ENCODE assay signal across 9 mouse cellular contexts in genomic region chr16:13197293-13197692, GRCm38 (mm10). TPM values are rescaled to one million over a fixed set of nuclear protein-coding genes. Genes with fewer than 3 reads are reported as not detected.
DNase-seq lines count a peak whose midpoint lies in the region; ATAC-seq and TF ChIP-seq lines count a peak whose summit lies in the region.
"Had no signal": no experiment of that assay in that cellular context is flagged by ENCODE, and none has a peak within 500 bp of the region (broad histone marks: within the 10 kb centered on the region; RNA-seq: fewer than 3 reads in every experiment).

No protein-coding gene starts in this region.

- ATAC-seq in embryonic facial prominence, embryonic 11.5 days (replicated peaks; ENCODE audit: insufficient number of reproducible peaks, low FRiP score, low TSS enrichment, low read depth), result no peak
- peak; percentile 63 for ATAC-seq in megakaryocyte progenitor cell, adult 5-6 weeks (replicated peaks; ENCODE audit: poor library complexity)
- ATAC-seq in liver, postnatal 0 days, result no peak

- no peak for TF ChIP-seq EP300 in liver, postnatal 0 days (IDR thresholded peaks at IDR 0.05; ENCODE audit: low read depth)

- 67% methylated on average over 5 of the region's 5 CpGs for WGBS in embryonic facial prominence, embryonic 11.5 days
- whole genome bisulfite sequencing in liver, postnatal 0 days (ENCODE audit: insufficient replicate concordance), result 27% methylated on average over 5 of the region's 5 CpGs

- no peaks in the 10 kb centered on the region for H3K36me3 ChIP-seq in embryonic facial prominence, embryonic 11.5 days (replicated peaks; ENCODE audit: control insufficient read depth, insufficient read depth, low read depth, low read length)
- H3K36me3 ChIP-seq in liver, postnatal 0 days (replicated peaks; ENCODE audit: insufficient read depth, low read length), result no peaks in the 10 kb centered on the region
- H3K36me3 ChIP-seq: limb, embryonic 15.5 days had no signal

- H3K4me1 ChIP-seq in embryonic facial prominence, embryonic 11.5 days (ENCODE audit: control insufficient read depth, insufficient read depth, low read length), result peaks cover 3% of the 10 kb centered on the region; the same call in 1 of the 2 replicates
- peaks cover 4% of the 10 kb centered on the region; the same call in 1 of the 2 replicates for H3K4me1 ChIP-seq in liver, postnatal 0 days (ENCODE audit: insufficient read depth)
- H3K4me1 ChIP-seq: limb, embryonic 15.5 days had no signal

- DNase-seq in adrenal gland, postnatal 14 days, result peak; percentile 35
- no peak for DNase-seq in adrenal gland, adult 8-10 months
- DNase-seq in embryonic facial prominence, embryonic 11.5 days (ENCODE audit: low spot score), result no peak
- peak; percentile 84 to 88 for DNase-seq in layer of hippocampus, adult 8-10 months (ENCODE audit: low spot score in 2 of 2)
- no peak for DNase-seq in liver, postnatal 0 days
- no peak for DNase-seq in urinary bladder, adult 18-20 months (ENCODE audit: low spot score in 2 of 2)
- DNase-seq in spleen, postnatal 4 days (ENCODE audit: low spot score in 2 of 2), result no peak

- H3K27me3 ChIP-seq in embryonic facial prominence, embryonic 11.5 days (ENCODE audit: control insufficient read depth, insufficient read depth, low read length), result no peaks in the 10 kb centered on the region
- H3K27me3 ChIP-seq in liver, postnatal 0 days (ENCODE audit: insufficient read depth, low read length), result no peaks in the 10 kb centered on the region
- H3K27me3 ChIP-seq: limb, embryonic 15.5 days had no signal

- H3K9ac ChIP-seq in embryonic facial prominence, embryonic 11.5 days (replicated peaks; ENCODE audit: low read length), result peak overlapping the region; percentile 6; the same call in 1 of the 2 replicates
- H3K9ac ChIP-seq in liver, postnatal 0 days (replicated peaks), result no peak overlapping the region
- H3K9ac ChIP-seq: limb, embryonic 15.5 days had no signal

- no peak overlapping the region for H3K4me3 ChIP-seq in embryonic facial prominence, embryonic 11.5 days (ENCODE audit: low read depth, low read length)
- no peak overlapping the region for H3K4me3 ChIP-seq in liver, postnatal 0 days (ENCODE audit: low read depth, low read length)
- H3K4me3 ChIP-seq: limb, embryonic 15.5 days had no signal

- TF ChIP-seq CTCF in liver, postnatal 0 days (IDR thresholded peaks at IDR 0.05; ENCODE audit: low read depth), result no peak

- H3K4me2 ChIP-seq in embryonic facial prominence, embryonic 11.5 days (ENCODE audit: low read depth, low read length), result no peak overlapping the region
- H3K4me2 ChIP-seq in liver, postnatal 0 days (ENCODE audit: low read depth, low read length), result no peak overlapping the region
- H3K4me2 ChIP-seq: limb, embryonic 15.5 days had no signal

- no peak overlapping the region for H3K27ac ChIP-seq in embryonic facial prominence, embryonic 11.5 days (replicated peaks; ENCODE audit: low read depth, low read length)
- H3K27ac ChIP-seq in liver, postnatal 0 days (ENCODE audit: low read depth), result no peak overlapping the region
- H3K27ac ChIP-seq: limb, embryonic 15.5 days had no signal

- no peaks in the 10 kb centered on the region for H3K9me3 ChIP-seq in embryonic facial prominence, embryonic 11.5 days (replicated peaks; ENCODE audit: control insufficient read depth, low read length)
- no peaks in the 10 kb centered on the region for H3K9me3 ChIP-seq in liver, postnatal 0 days (ENCODE audit: low read length)
- H3K9me3 ChIP-seq: limb, embryonic 15.5 days had no signal

RNA-seq across cellular contexts. Expression of gene Mrtfb, which starts 59.0 kb away (rescaled TPM):
- 32.3 and 34.5 TPM in 2 replicates for total RNA-seq in adrenal gland, postnatal 14 days (2021)
- total RNA-seq in adrenal gland, adult 8-10 months (2022), result 10 to 100 TPM; 34.6 to 58.6 (median 46.5) TPM
- 25.2 and 26.2 TPM in 2 replicates for polyA plus RNA-seq in embryonic facial prominence, embryonic 11.5 days (2014; fragmentation: Nextera tagmentation; extraction: Ambion mirVana)
- 100 to 1,000 TPM; 144 to 175 (median 158) TPM for total RNA-seq in layer of hippocampus, adult 8-10 months (2022)
- 11.5 and 11.7 TPM in 2 replicates for total RNA-seq in megakaryocyte progenitor cell, adult 5-6 weeks (2015)
- total RNA-seq in megakaryocyte progenitor cell, adult 5-6 weeks (2017), result 2.7 and 3.9 TPM in 2 replicates
- 5.8 and 6.0 TPM in 2 replicates for polyA plus RNA-seq in liver, postnatal 0 days (2015; fragmentation: Nextera tagmentation; extraction: Ambion mirVana)

Comparison
In these comparisons a context has a peak if more than half of its experiments do, and no peak if none do; other contexts are left out.
1. DNase-seq: peak in adrenal gland, postnatal 14 days (single experiment) and layer of hippocampus, adult 8-10 months (2 of 2); none in adrenal gland, adult 8-10 months (single experiment), embryonic facial prominence, embryonic 11.5 days (single experiment), liver, postnatal 0 days (single experiment), urinary bladder, adult 18-20 months (0 of 2) and spleen, postnatal 4 days (0 of 2).